17 mouse cellular contexts compared by ENCODE assay signal in genomic region chr16:33935407-33935785, GRCm38 (mm10). TPM values are rescaled to one million over a fixed set of nuclear protein-coding genes. Genes with fewer than 3 reads are reported as not detected.
DNase-seq lines count a peak whose midpoint lies in the region; ATAC-seq lines count a peak whose summit lies in the region.
"Had no signal": no experiment of that assay in that cellular context is flagged by ENCODE, and none has a peak within 500 bp of the region (broad histone marks: within the 10 kb centered on the region; RNA-seq: fewer than 3 reads in every experiment).

No protein-coding gene starts in this region.

- no peaks in the 10 kb centered on the region for H3K27me3 ChIP-seq in embryonic facial prominence, embryonic 13.5 days
- no peaks in the 10 kb centered on the region for H3K27me3 ChIP-seq in embryonic facial prominence, embryonic 10.5 days (replicated peaks; ENCODE audit: low read depth, poor library complexity, severe bottlenecking)
- no peaks in the 10 kb centered on the region for H3K27me3 ChIP-seq in heart, embryonic 16.5 days (ENCODE audit: control insufficient read depth, insufficient read depth, low read length)
- H3K27me3 ChIP-seq in lung, embryonic 16.5 days (ENCODE audit: control insufficient read depth, insufficient read depth, low read depth, low read length) = peaks cover 2% of the 10 kb centered on the region; the same call in 1 of the 2 replicates
- H3K27me3 ChIP-seq: embryonic facial prominence, embryonic 15.5 days; intestine, embryonic 15.5 days; Patski had no signal

- H3K27ac ChIP-seq in embryonic facial prominence, embryonic 13.5 days = 0 out of 2 replicates have a peak overlapping the region, but pooled peaks have one; percentile 18
- no peak overlapping the region for H3K27ac ChIP-seq in embryonic facial prominence, embryonic 10.5 days (replicated peaks)
- peak overlapping the region; percentile 84 for H3K27ac ChIP-seq in heart, embryonic 16.5 days (ENCODE audit: low read length)
- peak overlapping the region; percentile 37; the same call in 1 of the 2 replicates for H3K27ac ChIP-seq in lung, embryonic 16.5 days (ENCODE audit: low read length)
- H3K27ac ChIP-seq: hindbrain, embryonic 10.5 days; hindbrain, embryonic 14.5 days; intestine, embryonic 15.5 days had no signal

- no peaks in the 10 kb centered on the region for H3K9me3 ChIP-seq in embryonic facial prominence, embryonic 13.5 days
- H3K9me3 ChIP-seq in embryonic facial prominence, embryonic 10.5 days = no peaks in the 10 kb centered on the region
- H3K9me3 ChIP-seq in heart, embryonic 16.5 days (replicated peaks; ENCODE audit: control insufficient read depth, low read length) = no peaks in the 10 kb centered on the region
- no peaks in the 10 kb centered on the region for H3K9me3 ChIP-seq in lung, embryonic 16.5 days (ENCODE audit: control insufficient read depth, low read length)
- H3K9me3 ChIP-seq: embryonic facial prominence, embryonic 15.5 days; hindbrain, embryonic 10.5 days; intestine, embryonic 15.5 days had no signal

- WGBS in embryonic facial prominence, embryonic 13.5 days = 95% methylated on average over 6 of the region's 6 CpGs
- 95% methylated on average over 6 of the region's 6 CpGs for WGBS in embryonic facial prominence, embryonic 10.5 days
- WGBS in heart, embryonic 16.5 days = 95% methylated on average over 6 of the region's 6 CpGs
- 88% methylated on average over 6 of the region's 6 CpGs for WGBS in lung, embryonic 16.5 days

- intact Hi-C loops in heart, postnatal 25 days (cut with DNase I) = no loop called here

- no peak for ATAC-seq in embryonic facial prominence, embryonic 13.5 days (ENCODE audit: insufficient number of reproducible peaks, insufficient read depth, low FRiP score, low TSS enrichment, low read depth)
- ATAC-seq in heart, embryonic 16.5 days (replicated peaks; ENCODE audit: extremely low read depth, insufficient read depth, low FRiP score) = no peak
- no peak for ATAC-seq in lung, embryonic 16.5 days (ENCODE audit: low read depth)
- ATAC-seq: activated CD4-positive, CD25-positive, alpha-beta regulatory T cell, adult 4 months; Patski had no signal

- no peak for DNase-seq in embryonic facial prominence, embryonic 10.5 days (ENCODE audit: low spot score)
- no peak for DNase-seq in heart, postnatal 25 days (ENCODE audit: low spot score)
- DNase-seq in lung, postnatal 25 days (ENCODE audit: low spot score) = no peak
- DNase-seq: adrenal gland, postnatal 14 days; cerebellum, adult 8-10 months; cerebellum, postnatal 36 days; gastrocnemius, postnatal 25 days had no signal

- no peak overlapping the region for H3K9ac ChIP-seq in embryonic facial prominence, embryonic 13.5 days
- H3K9ac ChIP-seq in heart, embryonic 16.5 days (ENCODE audit: low read length) = no peak overlapping the region
- H3K9ac ChIP-seq in lung, embryonic 16.5 days (ENCODE audit: low read length) = no peak overlapping the region
- H3K9ac ChIP-seq: embryonic facial prominence, embryonic 15.5 days; hindbrain, embryonic 14.5 days; intestine, embryonic 15.5 days had no signal

- H3K4me3 ChIP-seq in embryonic facial prominence, embryonic 13.5 days = no peak overlapping the region
- no peak overlapping the region for H3K4me3 ChIP-seq in embryonic facial prominence, embryonic 10.5 days
- H3K4me3 ChIP-seq in heart, embryonic 16.5 days (ENCODE audit: low read length) = no peak overlapping the region
- no peak overlapping the region for H3K4me3 ChIP-seq in lung, embryonic 16.5 days (ENCODE audit: low read length)
- H3K4me3 ChIP-seq: embryonic facial prominence, embryonic 15.5 days; erythroblast, embryonic 14.5 days; hindbrain, embryonic 10.5 days; intestine, embryonic 15.5 days had no signal

- no peak overlapping the region for H3K4me2 ChIP-seq in embryonic facial prominence, embryonic 13.5 days
- no peak overlapping the region for H3K4me2 ChIP-seq in heart, embryonic 16.5 days (ENCODE audit: low read depth, low read length)
- no peak overlapping the region for H3K4me2 ChIP-seq in lung, embryonic 16.5 days (ENCODE audit: low read depth, low read length)
- H3K4me2 ChIP-seq: embryonic facial prominence, embryonic 15.5 days; hindbrain, embryonic 14.5 days; intestine, embryonic 15.5 days had no signal

- H3K4me1 ChIP-seq in embryonic facial prominence, embryonic 13.5 days = peaks cover 73% of the 10 kb centered on the region
- H3K4me1 ChIP-seq in embryonic facial prominence, embryonic 10.5 days = peaks cover 61% of the 10 kb centered on the region
- peaks cover 68% of the 10 kb centered on the region for H3K4me1 ChIP-seq in heart, embryonic 16.5 days (ENCODE audit: control insufficient read depth, insufficient read depth, low read length)
- H3K4me1 ChIP-seq in lung, embryonic 16.5 days (replicated peaks; ENCODE audit: control insufficient read depth, insufficient read depth, low read length) = peaks cover 54% of the 10 kb centered on the region

- peaks cover 20% of the 10 kb centered on the region for H3K36me3 ChIP-seq in embryonic facial prominence, embryonic 13.5 days
- peaks cover 51% of the 10 kb centered on the region for H3K36me3 ChIP-seq in embryonic facial prominence, embryonic 10.5 days (replicated peaks)
- 0 out of 2 replicates have a peak, but pooled peaks cover 2% of the 10 kb centered on the region for H3K36me3 ChIP-seq in heart, embryonic 16.5 days (ENCODE audit: control insufficient read depth, insufficient read depth)
- no peaks in the 10 kb centered on the region for H3K36me3 ChIP-seq in lung, embryonic 16.5 days (ENCODE audit: control insufficient read depth, insufficient read depth, low read length)
- H3K36me3 ChIP-seq: embryonic facial prominence, embryonic 15.5 days; hindbrain, embryonic 10.5 days; intestine, embryonic 15.5 days had no signal

RNA-seq across cellular contexts. Expression of gene Umps, which starts 31.4 kb away (rescaled TPM):
- polyA plus RNA-seq in embryonic facial prominence, embryonic 13.5 days (2015; fragmentation: Nextera tagmentation; extraction: Ambion mirVana) = 57.4 and 62.5 TPM in 2 replicates
- polyA plus RNA-seq in embryonic facial prominence, embryonic 10.5 days (2016; fragmentation: Nextera tagmentation; extraction: Ambion mirVana) = 105 and 106 TPM in 2 replicates
- 29.4 and 30.7 TPM in 2 replicates for polyA plus RNA-seq in heart, embryonic 16.5 days (2015; fragmentation: Nextera tagmentation; extraction: Ambion mirVana)
- total RNA-seq in heart, postnatal 25 days (2021) = 1 to 10 TPM; 9.0 to 9.2 TPM
- polyA plus RNA-seq in lung, embryonic 16.5 days (2015; fragmentation: Nextera tagmentation; extraction: Ambion mirVana) = 43.8 and 49.9 TPM in 2 replicates
